Mouse (Mus musculus) embryonic facial prominence, embryonic 11.5 days (tissue): ENCODE results near the gene Lamc3. TPM values are rescaled to one million over a fixed set of nuclear protein-coding genes. Genes with fewer than 3 reads are reported as not detected.

Experiments
- ATAC-seq: fragments of 200-750 bp; cut with Nextera tagmentation; replicated peaks from 2 replicates; pipeline ENCODE4 v1.8.0; 2017; ENCODE audit warnings: low read depth; ENCODE audit not compliant: insufficient number of reproducible peaks, low FRiP score, low TSS enrichment
- DNase-seq: peaks from one replicate; pipeline ENCODE4 v3.0.0-alpha.2; 2015; ENCODE audit warnings: low spot score
- H3K27ac ChIP-seq: fragments of 300-500 bp; sonication (generic); replicated peaks from 2 replicates; pipeline ENCODE4 v1.5.1; 2014; ENCODE audit warnings: mild to moderate bottlenecking, low read depth, low read length, control low read depth
- H3K27me3 ChIP-seq: fragments of 300-500 bp; sonication (generic); 2 replicates; pipeline ENCODE4 v1.6.1; 2014; ENCODE audit warnings: mild to moderate bottlenecking, low read length, moderate library complexity, mixed read lengths; ENCODE audit not compliant: control insufficient read depth, insufficient read depth
- H3K36me3 ChIP-seq: fragments of 300-500 bp; sonication (generic); replicated peaks from 2 replicates; pipeline ENCODE4 v1.6.1; 2014; ENCODE audit warnings: low read depth, mild to moderate bottlenecking, low read length, moderate library complexity, mixed read lengths; ENCODE audit not compliant: control insufficient read depth, insufficient read depth
- H3K4me1 ChIP-seq: fragments of 300-500 bp; sonication (generic); 2 replicates; pipeline ENCODE4 v1.6.1; 2014; ENCODE audit warnings: low read length, mixed read lengths; ENCODE audit not compliant: control insufficient read depth, insufficient read depth
- H3K4me2 ChIP-seq: fragments of 300-500 bp; sonication (generic); 2 replicates; pipeline ENCODE4 v1.6.1; 2014; ENCODE audit warnings: low read depth, mild to moderate bottlenecking, control low read depth, low read length, moderate library complexity
- H3K4me3 ChIP-seq: fragments of 300-500 bp; sonication (generic); 2 replicates; pipeline ENCODE4 v1.5.1; 2014; ENCODE audit warnings: low read depth, low read length, control low read depth
- H3K9ac ChIP-seq: fragments of 300-500 bp; sonication (generic); replicated peaks from 2 replicates; pipeline ENCODE4 v1.6.1; 2014; ENCODE audit warnings: mild to moderate bottlenecking, control low read depth, low read length
- H3K9me3 ChIP-seq: fragments of 300-500 bp; sonication (generic); replicated peaks from 2 replicates; pipeline ENCODE4 v1.6.1; 2016; ENCODE audit warnings: mild to moderate bottlenecking, low read length, inconsistent platforms, mixed read lengths; ENCODE audit not compliant: control insufficient read depth
- WGBS: fragments of 180-500 bp; shearing (Covaris S2); extraction: QIAGEN DNeasy Blood & Tissue Kit; methylation state at CpG from one replicate; pipeline ENCODE4 v1.1.7; 2014; 5-methylcytosine and 5-hydroxymethylcytosine counted together
- polyA plus RNA-seq: library from polyadenylated mRNA; unstranded; fragments of >200 nt; fragmentation: Nextera tagmentation; extraction: Ambion mirVana; gene quantifications from 2 replicates; pipeline ENCODE4 v1.2.1, GENCODE M21; 2014

Lamc3 gene
- polyA plus RNA-seq, 1 experiment from 2014 or later: 0.84 TPM

- Histone ChIP-seq H3K9ac (no peak overlapping the region), H3K27me3 (no peaks in the 10 kb centered on the region), H3K4me1 (no peaks in the 10 kb centered on the region), H3K27ac (no peak overlapping the region), H3K9me3 (no peaks in the 10 kb centered on the region), H3K36me3 (peaks cover 23% of the 10 kb centered on the region), H3K4me3 (no peak overlapping the region), H3K4me2 (no peak overlapping the region)
- WGBS: 93% methylated on average over 9 of the region's 9 CpGs
- DNase-seq: no peak
- no peak for ATAC-seq
Measured at GRCm38 (mm10) chr2:31994896-31995295, 107.8 kb downstream of the Lamc3 start.

GRCm38 (mm10) chr2:31996060-31996459 lies 109.0 kb downstream of the Lamc3 start:
- Histone ChIP-seq H3K27me3 (no peaks in the 10 kb centered on the region), H3K4me1 (no peaks in the 10 kb centered on the region), H3K4me2 (no peak overlapping the region), H3K9ac (no peak overlapping the region), H3K9me3 (no peaks in the 10 kb centered on the region), H3K4me3 (no peak overlapping the region), H3K27ac (no peak overlapping the region), H3K36me3 (peaks cover 23% of the 10 kb centered on the region)
- ATAC-seq: no peak
- no peak for DNase-seq
- WGBS: 96% methylated on average over 13 of the region's 13 CpGs

Other genes starting within 250 kb of the Lamc3 start
- gene Prdm12, start 247.3 kb upstream of the Lamc3 start, polyA plus RNA-seq: 4.5 and 6.2 TPM in 2 replicates
- 77.3 and 82.1 TPM in 2 replicates for gene Exosc2, start 216.6 kb upstream of the Lamc3 start, polyA plus RNA-seq
- gene Abl1, start 198.9 kb upstream of the Lamc3 start, polyA plus RNA-seq: 39.5 and 41.2 TPM in 2 replicates
- gene Qrfp, start 76.7 kb upstream of the Lamc3 start, polyA plus RNA-seq: 0.14 and 0.22 TPM in 2 replicates
- gene Fibcd1, start 41.3 kb upstream of the Lamc3 start, polyA plus RNA-seq: 0.11 and 0.14 TPM in 2 replicates
- gene Aif1l, start 62.8 kb downstream of the Lamc3 start, polyA plus RNA-seq: 83.5 and 84.3 TPM in 2 replicates
- 74.7 and 78.2 TPM in 2 replicates for gene Nup214, start 87.1 kb downstream of the Lamc3 start, polyA plus RNA-seq
- 1.8 and 1.9 TPM in 2 replicates for gene Fam78a, start 197.6 kb downstream of the Lamc3 start, polyA plus RNA-seq
- 3.5 TPM in 2 replicates for gene Plpp7, start 208.2 kb downstream of the Lamc3 start, polyA plus RNA-seq